Mouse (Mus musculus) ES-E14 (cell line): ENCODE data around the gene Bcl9. TPM values are rescaled to one million over a fixed set of nuclear protein-coding genes. Genes with fewer than 3 reads are reported as not detected.

Experiments used
- DNase-seq: peaks from one replicate; pipeline ENCODE4 v3.0.0-alpha.2; 2013; ENCODE audit warnings: low read depth, low spot score
- H3K27ac ChIP-seq: 2 replicates; pipeline ENCODE4 v1.5.1; 2012; ENCODE audit warnings: low read depth, mild to moderate bottlenecking, low read length, moderate library complexity, mixed read lengths; ENCODE audit not compliant: poor library complexity, insufficient read depth, severe bottlenecking
- H3K36me3 ChIP-seq: 2 replicates; pipeline ENCODE4 v1.6.1; 2012; ENCODE audit warnings: mild to moderate bottlenecking, low read length, moderate library complexity, mixed read lengths; ENCODE audit not compliant: control insufficient read depth, poor library complexity, insufficient read depth, severe bottlenecking
- H3K4me1 ChIP-seq, 2 experiments: fragments of 150-350 bp in 1 of 2; sonication (generic) in 1 of 2; 2 replicates each; pipeline ENCODE4 v1.6.1; 2012; ENCODE audit warnings: low read length in 2 of 2, mild to moderate bottlenecking in 1 of 2, mixed read lengths in 1 of 2; ENCODE audit not compliant: control insufficient read depth in 2 of 2, insufficient read depth in 2 of 2, poor library complexity in 1 of 2
- H3K4me3 ChIP-seq, 2 experiments: fragments of 150-350 bp in 1 of 2; sonication (generic) in 1 of 2; 2 replicates each; pipeline ENCODE4 v1.5.1; 2012; ENCODE audit warnings: low read length in 2 of 2, low read depth in 1 of 2, mild to moderate bottlenecking in 1 of 2, mixed read lengths in 1 of 2; ENCODE audit not compliant: insufficient read depth in 1 of 2, poor library complexity in 1 of 2, severe bottlenecking in 1 of 2
- H3K9ac ChIP-seq: 2 replicates; pipeline ENCODE4 v1.6.1; 2012; ENCODE audit warnings: low read depth, mild to moderate bottlenecking, low read length, mixed read lengths; ENCODE audit not compliant: poor library complexity, insufficient read depth, severe bottlenecking
- H3K9me3 ChIP-seq: fragments of 150-350 bp; sonication (generic); 2 replicates; pipeline ENCODE4 v1.6.1; 2012; ENCODE audit warnings: low read depth, mild to moderate bottlenecking, low read length; ENCODE audit not compliant: control insufficient read depth, insufficient read depth
- CHD2 ChIP-seq: IDR thresholded peaks from 2 replicates; pipeline ENCODE4 v1.6.1; 2014; ENCODE audit warnings: mild to moderate bottlenecking, low read depth, low read length, inconsistent platforms
- HCFC1 ChIP-seq: IDR thresholded peaks from 2 replicates; pipeline ENCODE4 v1.6.1; 2012; ENCODE audit warnings: low read length, inconsistent platforms, borderline replicate concordance; ENCODE audit not compliant: insufficient read depth
- MAFK ChIP-seq: IDR thresholded peaks from 2 replicates; pipeline ENCODE4 v1.6.1; 2014; ENCODE audit warnings: mild to moderate bottlenecking, low read depth, low read length, inconsistent platforms; ENCODE audit not compliant: insufficient read depth
- ZC3H11A ChIP-seq: IDR thresholded peaks from 2 replicates; pipeline ENCODE4 v1.6.1; 2012; ENCODE audit warnings: low read depth, mild to moderate bottlenecking, inconsistent platforms, low read length, borderline replicate concordance
- ZNF384 ChIP-seq: IDR thresholded peaks from 2 replicates; pipeline ENCODE4 v1.6.1; 2012; ENCODE audit warnings: low read depth, low read length, inconsistent platforms
- in situ Hi-C, 2 experiments: fragments of 600-800 bp; cut with MboI; formaldehyde crosslinking; loops; one replicate each; pipeline ENCODE4 v1.15.1; 2025; ENCODE audit warnings: low sequenced_read_pairs in 2 of 2, inconsistent platforms in 1 of 2; ENCODE audit not compliant: unreplicated experiment in 2 of 2
- total RNA-seq: library from RNA; depleted of rRNA; stranded (reverse); fragments of 300-350 nt; gene quantifications from 2 replicates; pipeline ENCODE4 v1.2.3, GENCODE M21; 2012

The Bcl9 gene
- total RNA-seq, 1 experiment = 8.1 TPM

DNA sequence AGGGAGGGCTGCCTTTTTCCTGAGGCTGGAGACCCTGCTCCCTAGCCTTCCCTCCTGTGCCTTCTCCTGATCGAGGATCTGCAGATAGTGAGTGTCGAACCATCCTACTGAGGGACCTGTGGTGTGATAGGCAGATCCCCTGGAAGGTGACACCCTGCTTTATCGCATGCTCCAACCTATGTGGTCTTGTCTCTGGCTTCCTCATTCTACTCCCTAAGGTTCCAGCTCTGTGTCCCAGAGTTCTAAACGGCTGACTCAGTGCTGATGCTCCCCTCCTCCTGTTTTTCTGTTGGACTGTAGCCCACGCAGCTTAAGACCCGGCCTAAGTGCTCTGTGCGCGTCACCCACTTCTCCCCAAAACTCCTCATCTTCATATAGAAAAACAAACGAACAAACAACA is 65.9 kb downstream of the Bcl9 start:
- Histone ChIP-seq H3K27ac (no peak overlapping the region), H3K9ac (no peak overlapping the region), H3K4me3 (no peak overlapping the region), H3K36me3 (no peaks in the 10 kb centered on the region), H3K4me1 (peaks cover 2 to 3% of the 10 kb centered on the region in 2 experiments; a peak in 1 of 4 replicates), H3K9me3 (no peaks in the 10 kb centered on the region)
- TF ChIP-seq MAFK (no peak), ZC3H11A (no peak)
- no peak for DNase-seq
- in situ Hi-C loops = no loop called here

DNA sequence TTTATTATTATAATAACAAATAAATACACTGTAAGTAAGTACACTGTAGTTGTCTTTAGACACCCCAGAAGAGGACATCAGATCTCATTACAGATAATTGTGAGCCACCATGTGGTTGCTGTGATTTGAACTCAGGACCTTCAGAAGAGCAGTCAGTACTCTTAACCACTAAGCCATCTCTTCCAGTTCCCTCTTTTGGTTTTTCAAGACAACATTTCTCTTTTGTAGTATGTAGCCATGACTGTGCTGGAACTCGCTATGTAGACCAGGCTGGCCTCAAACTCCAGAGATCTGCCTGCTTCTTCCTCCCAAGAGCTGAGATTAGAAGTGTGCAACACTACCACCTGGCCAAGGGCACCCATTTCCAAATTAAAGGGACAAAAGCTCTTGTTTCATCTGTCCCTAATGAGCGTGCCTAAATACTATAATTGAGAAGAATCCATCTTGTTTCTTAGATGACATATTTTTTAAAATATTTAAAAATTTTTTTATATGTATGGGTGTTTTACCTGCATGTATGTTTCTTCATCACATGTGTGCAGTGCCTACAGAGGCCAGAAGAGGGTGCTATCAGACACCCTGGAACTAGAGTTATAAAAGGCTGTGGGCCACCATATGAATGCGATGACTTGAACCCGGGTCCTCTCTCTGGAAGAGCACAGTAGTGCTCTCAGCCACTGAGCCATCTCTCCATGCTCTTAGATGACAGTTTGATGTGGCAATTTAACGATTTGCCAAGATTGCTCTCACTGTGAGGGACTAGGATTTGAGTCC is 66.9 kb downstream of the Bcl9 start:
- no peak overlapping the region for H3K27ac ChIP-seq

DNA sequence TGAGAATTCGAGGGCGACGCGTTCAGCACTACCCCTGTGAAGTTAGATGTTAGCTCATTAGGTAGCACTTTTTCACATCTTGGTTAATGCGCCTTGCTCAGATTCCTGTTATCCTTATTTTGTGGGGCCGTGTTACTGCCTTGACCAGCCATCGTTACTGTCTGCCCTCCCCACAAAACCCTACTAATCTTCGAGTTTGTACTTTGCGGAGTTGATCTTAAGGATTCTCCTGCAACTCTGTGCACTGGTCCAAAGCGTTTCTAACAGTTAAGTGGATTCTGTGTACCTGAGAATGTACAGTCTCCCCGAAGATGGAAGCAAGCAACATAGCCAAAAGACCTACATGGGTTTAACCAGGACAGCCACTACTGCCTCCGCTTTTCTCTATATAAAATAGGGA is 69.3 kb downstream of the Bcl9 start:
- H3K36me3 ChIP-seq = no peaks in the 10 kb centered on the region
- H3K4me1 ChIP-seq = 0 out of 4 replicates have a peak, but pooled peaks cover 0 to 7% of the 10 kb centered on the region in 2 experiments
- H3K9ac ChIP-seq = no peak overlapping the region; the same call in 1 of the 2 replicates
- TF ChIP-seq HCFC1 = no peak
- TF ChIP-seq CHD2 = no peak
- TF ChIP-seq ZNF384 = no peak
- TF ChIP-seq ZC3H11A = no peak
- TF ChIP-seq MAFK = no peak
- no peak overlapping the region for H3K27ac ChIP-seq
- peak overlapping the region in 1 of 2 experiments; percentile 98; a peak in 2 of 4 replicates for H3K4me3 ChIP-seq
- H3K9me3 ChIP-seq = no peaks in the 10 kb centered on the region
- no peak for DNase-seq
- in situ Hi-C loops = no loop called here

More for the DNA sequence above, 66.9 kb downstream of the Bcl9 start:
- Histone ChIP-seq H3K4me1 (peaks cover 3 to 7% of the 10 kb centered on the region in 2 experiments; a peak in 1 of 4 replicates), H3K4me3 (no peak overlapping the region), H3K9ac (no peak overlapping the region), H3K36me3 (no peaks in the 10 kb centered on the region), H3K9me3 (no peaks in the 10 kb centered on the region)
- DNase-seq = no peak
- TF ChIP-seq ZNF384 = no peak
- in situ Hi-C loops = no loop called here

DNA sequence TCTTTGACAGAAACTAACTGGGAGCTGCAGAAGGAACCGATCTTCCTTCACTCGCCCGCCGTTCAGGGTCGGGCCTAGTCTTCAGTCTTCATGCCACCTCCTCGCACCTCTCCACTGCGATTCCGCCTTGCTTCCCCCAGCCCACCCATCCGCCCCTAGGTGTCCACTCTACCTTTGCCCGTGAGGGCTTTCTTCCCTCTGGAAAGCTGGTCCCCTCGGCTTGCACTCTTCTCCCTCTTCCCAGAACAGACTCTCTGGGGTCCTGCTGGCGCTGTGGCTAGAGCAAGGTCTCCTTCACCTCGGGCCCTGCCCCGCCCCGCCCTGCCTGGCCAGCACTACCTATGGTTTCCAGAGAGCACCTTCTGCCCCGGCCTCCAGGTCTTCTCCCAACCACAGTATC is 69.7 kb downstream of the Bcl9 start:
- Histone ChIP-seq H3K4me1 (0 out of 4 replicates have a peak, but pooled peaks cover 0 to 7% of the 10 kb centered on the region in 2 experiments), H3K4me3 (peak overlapping the region; percentile 98), H3K36me3 (no peaks in the 10 kb centered on the region; the same call in 1 of the 2 replicates), H3K9ac (peak overlapping the region; percentile 82), H3K27ac (peak overlapping the region; percentile 73), H3K9me3 (no peaks in the 10 kb centered on the region)
- DNase-seq = no peak
- no peak for TF ChIP-seq CHD2
- TF ChIP-seq MAFK = no peak
- no peak for TF ChIP-seq HCFC1
- no peak for TF ChIP-seq ZNF384
- TF ChIP-seq ZC3H11A = no peak
- in situ Hi-C loops = no loop called here
